Mouse (Mus musculus) liver, postnatal 0 days (tissue): Measurements from ENCODE around the gene Ccdc17. TPM values are rescaled to one million over a fixed set of nuclear protein-coding genes. Genes with fewer than 3 reads are reported as not detected.

ENCODE experiments used
- ATAC-seq: fragments of 200-750 bp; cut with Nextera tagmentation; 2 replicates; pipeline ENCODE4 v1.8.0; 2017; ENCODE audit warnings: mild to moderate bottlenecking, moderate library complexity
- DNase-seq: peaks from one replicate; pipeline ENCODE4 v3.0.0-alpha.2; 2016
- H3K27ac ChIP-seq: fragments of 300-500 bp; sonication (generic); 2 replicates; pipeline ENCODE4 v1.5.1; 2014; ENCODE audit warnings: antibody characterized with exemption, moderate library complexity, mild to moderate bottlenecking, low read depth
- H3K27me3 ChIP-seq: fragments of 300-500 bp; sonication (generic); 2 replicates; pipeline ENCODE4 v1.6.1; 2014; ENCODE audit warnings: low read length, control low read depth, mixed read lengths; ENCODE audit not compliant: insufficient read depth
- H3K36me3 ChIP-seq: fragments of 300-500 bp; sonication (generic); replicated peaks from 2 replicates; pipeline ENCODE4 v1.6.1; 2014; ENCODE audit warnings: mild to moderate bottlenecking, control low read depth, low read length, moderate library complexity, mixed read lengths; ENCODE audit not compliant: insufficient read depth
- H3K4me1 ChIP-seq: fragments of 300-500 bp; sonication (generic); 2 replicates; pipeline ENCODE4 v1.6.1; 2014; ENCODE audit warnings: antibody characterized with exemption, mild to moderate bottlenecking, control low read depth; ENCODE audit not compliant: insufficient read depth
- H3K4me2 ChIP-seq: fragments of 300-500 bp; sonication (generic); 2 replicates; pipeline ENCODE4 v1.6.1; 2014; ENCODE audit warnings: low read depth, mild to moderate bottlenecking, low read length, moderate library complexity, mixed read lengths
- H3K4me3 ChIP-seq: fragments of 300-500 bp; sonication (generic); 2 replicates; pipeline ENCODE4 v1.5.1; 2014; ENCODE audit warnings: low read depth, low read length
- H3K9ac ChIP-seq: fragments of 300-500 bp; sonication (generic); replicated peaks from 2 replicates; pipeline ENCODE4 v1.6.1; 2014; ENCODE audit warnings: mild to moderate bottlenecking, moderate library complexity
- H3K9me3 ChIP-seq: fragments of 300-500 bp; sonication (generic); 2 replicates; pipeline ENCODE4 v1.6.1; 2016; ENCODE audit warnings: mild to moderate bottlenecking, control low read depth, low read length, mixed read lengths
- CTCF ChIP-seq: sonication (generic); IDR thresholded peaks from 2 replicates; pipeline ENCODE4 v1.5.1; 2016; ENCODE audit warnings: antibody characterized with exemption, low read depth
- EP300 ChIP-seq: IDR thresholded peaks from 2 replicates; pipeline ENCODE4 v1.6.1; 2016; ENCODE audit warnings: antibody characterized with exemption, low read depth, mild to moderate bottlenecking
- WGBS: fragments of 180-500 bp; shearing (Covaris S2); extraction: QIAGEN DNeasy Blood & Tissue Kit; methylation state at CpG from one replicate; pipeline ENCODE4 v1.1.7; 2014; ENCODE audit not compliant: insufficient replicate concordance; 5-methylcytosine and 5-hydroxymethylcytosine counted together
- polyA plus RNA-seq: library from polyadenylated mRNA; unstranded; fragments of >200 nt; fragmentation: Nextera tagmentation; extraction: Ambion mirVana; gene quantifications from 2 replicates; pipeline ENCODE4 v1.2.1, GENCODE M21; 2015

Gene Ccdc17
- 2.9 TPM in 2 replicates for polyA plus RNA-seq

DNA sequence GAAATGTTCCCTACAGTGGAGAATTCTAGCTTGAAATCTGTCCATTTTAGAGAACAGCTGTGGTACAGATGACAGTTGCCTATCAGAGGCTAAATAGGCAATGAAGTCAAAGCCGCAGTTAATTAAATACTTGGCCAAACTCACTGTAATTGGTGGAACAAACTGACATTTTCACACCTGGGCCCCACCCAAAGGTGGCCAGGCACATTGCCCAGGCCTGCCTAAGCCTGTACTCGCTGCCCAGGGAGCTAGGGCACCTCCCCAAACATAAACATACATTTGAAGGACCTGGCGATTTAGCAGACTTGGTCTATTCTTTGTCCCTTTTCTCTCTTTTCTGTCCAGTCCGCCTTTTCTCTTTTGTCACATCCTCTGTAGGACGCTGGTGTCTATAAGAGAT lies at the start of gene Ccdc17:
Ccdc17 (plus strand) TSS at position 276 of the 400 bp plus-strand sequence.
- Histone ChIP-seq H3K27ac (peak within 1 kb of the TSS; percentile 86), H3K36me3 (peaks cover 33% of the 10 kb centered on the region), H3K4me1 (peaks cover 17% of the 10 kb centered on the region), H3K9me3 (no peaks in the 10 kb centered on the region), H3K27me3 (no peaks in the 10 kb centered on the region), H3K4me3 (peak within 1 kb of the TSS; percentile 81), H3K9ac (peak within 1 kb of the TSS; percentile 82), H3K4me2 (peak within 1 kb of the TSS; percentile 97)
- DNase-seq (no peak), ATAC-seq (no peak)
- no peak for TF ChIP-seq CTCF
- TF ChIP-seq EP300 = no peak
- 34% methylated on average over 5 of the region's 5 CpGs for WGBS

DNA sequence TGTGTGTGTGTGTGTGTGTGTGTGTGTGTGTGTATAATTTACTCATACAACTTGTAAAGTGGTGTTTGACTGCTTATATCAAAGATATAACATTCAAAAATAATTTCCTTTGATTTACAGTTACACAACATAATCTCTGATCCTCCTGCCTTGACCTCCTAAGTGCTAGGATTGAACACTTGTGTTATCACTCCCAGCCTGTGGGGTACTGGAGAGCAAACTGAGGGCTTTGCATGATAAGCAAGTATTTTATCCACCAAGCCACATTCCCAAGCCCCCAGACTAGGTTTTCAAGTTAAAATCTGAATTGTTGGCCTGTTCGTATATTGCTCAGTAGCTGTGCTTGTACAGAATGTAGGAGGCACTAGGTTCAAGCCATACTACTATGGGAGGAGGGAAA lies 46.0 kb upstream of the Ccdc17 start:
- Histone ChIP-seq H3K4me1 (no peaks in the 10 kb centered on the region), H3K4me2 (no peak overlapping the region), H3K36me3 (peaks cover 7% of the 10 kb centered on the region; the same call in 1 of the 2 replicates), H3K4me3 (no peak overlapping the region), H3K27me3 (no peaks in the 10 kb centered on the region), H3K9ac (no peak overlapping the region), H3K9me3 (no peaks in the 10 kb centered on the region), H3K27ac (no peak overlapping the region)
- ATAC-seq = no peak
- DNase-seq = no peak
- TF ChIP-seq EP300 (no peak), CTCF (no peak)
- WGBS = 73% methylated on average over 1 of the region's 1 CpGs

- Histone ChIP-seq H3K27me3 (no peaks in the 10 kb centered on the region), H3K4me3 (no peak overlapping the region), H3K9me3 (no peaks in the 10 kb centered on the region), H3K9ac (no peak overlapping the region), H3K27ac (no peak overlapping the region), H3K4me1 (no peaks in the 10 kb centered on the region), H3K36me3 (peaks cover 7% of the 10 kb centered on the region; the same call in 1 of the 2 replicates), H3K4me2 (no peak overlapping the region)
- no peak for ATAC-seq
- WGBS = 84% methylated on average over 3 of the region's 3 CpGs
- TF ChIP-seq EP300 = no peak
- TF ChIP-seq CTCF = no peak
- DNase-seq = no peak
Observed at GRCm38 (mm10) chr4:116553035-116553434, 43.4 kb upstream of the Ccdc17 start.

DNA sequence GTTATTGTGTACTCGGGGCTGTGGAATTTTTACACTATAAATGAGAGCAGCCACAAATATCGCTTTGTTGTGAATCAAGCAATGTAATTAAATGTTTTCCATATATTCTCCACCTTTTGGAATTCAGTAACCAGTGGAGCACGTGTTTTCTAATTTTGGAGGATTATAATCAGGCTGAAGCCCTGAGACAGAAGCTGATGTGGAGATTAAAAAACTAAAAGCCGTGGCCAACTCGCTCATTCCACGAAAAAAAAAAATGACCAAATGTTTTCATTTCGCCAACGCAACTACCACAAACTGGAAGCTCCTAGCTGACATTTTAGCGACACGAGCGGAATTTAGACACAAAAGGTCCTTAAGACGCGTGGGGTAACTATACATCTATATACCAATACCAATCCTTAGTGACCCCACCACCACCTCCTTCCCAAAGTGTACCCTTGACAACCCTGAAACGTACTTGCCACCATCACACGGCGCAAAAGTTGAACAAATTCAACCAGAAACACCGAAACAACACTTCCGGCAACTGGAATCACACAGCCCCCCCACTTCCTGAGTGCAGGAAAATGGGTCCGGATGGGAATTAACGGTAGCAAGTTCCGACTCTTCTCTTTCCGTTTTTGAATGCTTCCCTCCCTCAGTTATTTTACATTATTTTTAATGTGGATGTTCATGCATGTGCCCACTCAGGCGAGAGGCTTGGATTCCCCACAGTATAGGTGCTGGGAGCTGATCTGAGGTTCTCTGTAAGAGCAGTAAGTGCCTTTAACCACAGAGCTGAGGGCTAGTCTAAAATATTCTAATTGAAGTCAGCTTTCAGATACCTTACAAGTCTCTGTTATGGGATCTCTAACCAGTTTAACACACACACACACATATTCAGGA lies 40.8 kb upstream of the Ccdc17 start, which contains the start of gene Tmem69:
Tmem69 (minus strand) TSS at position 524 of the 888 bp plus-strand sequence.
- peak within 1 kb of the TSS; percentile 88 for H3K4me2 ChIP-seq
- TF ChIP-seq CTCF (no peak), EP300 (no peak)
- peak within 1 kb of the TSS; percentile 87 for H3K4me3 ChIP-seq
- H3K4me1 ChIP-seq = peaks cover 5% of the 10 kb centered on the region; the same call in 1 of the 2 replicates
- H3K9me3 ChIP-seq = no peaks in the 10 kb centered on the region
- peak within 1 kb of the TSS; percentile 90 for H3K9ac ChIP-seq
- WGBS = 3% methylated on average over 23 of the region's 23 CpGs
- peak within 1 kb of the TSS; percentile 91 for H3K27ac ChIP-seq
- no peaks in the 10 kb centered on the region for H3K27me3 ChIP-seq
- peak; percentile 84 for DNase-seq
- ATAC-seq = no peak
- H3K36me3 ChIP-seq = peaks cover 7% of the 10 kb centered on the region; the same call in 1 of the 2 replicates

- peak overlapping the region; percentile 91 for H3K27ac ChIP-seq
- H3K36me3 ChIP-seq = peaks cover 7% of the 10 kb centered on the region; the same call in 1 of the 2 replicates
- peaks cover 10% of the 10 kb centered on the region for H3K4me1 ChIP-seq
- ATAC-seq = peak; percentile 92
- WGBS = under 1% methylated on average over 28 of the region's 28 CpGs
- no peaks in the 10 kb centered on the region for H3K27me3 ChIP-seq
- H3K4me3 ChIP-seq = peak overlapping the region; percentile 87
- peak; percentile 95 for DNase-seq
- H3K4me2 ChIP-seq = peak overlapping the region; percentile 88
- no peaks in the 10 kb centered on the region for H3K9me3 ChIP-seq
- H3K9ac ChIP-seq = peak overlapping the region; percentile 90
- no peak for TF ChIP-seq CTCF
- TF ChIP-seq EP300 = no peak
Observed at GRCm38 (mm10) chr4:116556561-116557305, 39.7 kb upstream of the Ccdc17 start.
